Mouse (Mus musculus) activated CD4-positive, CD25-positive, alpha-beta regulatory T cell, adult 4 months (primary cell): ENCODE data around the gene Rap1gap2. TPM values are rescaled to one million over a fixed set of nuclear protein-coding genes. Genes with fewer than 3 reads are reported as not detected.

Source experiments
- ATAC-seq: one replicate; pipeline ENCODE4 v1.8.0; 2017
- polyA plus RNA-seq, 2 experiments: library from polyadenylated mRNA; unstranded; fragments of 100-300 nt; shearing (Covaris generic); gene quantifications; one replicate each; pipeline ENCODE4 v1.2.1; 2017

Rap1gap2 gene
- polyA plus RNA-seq, 2 experiments from 2014 or later = 3.3 to 4.1 TPM

DNA sequence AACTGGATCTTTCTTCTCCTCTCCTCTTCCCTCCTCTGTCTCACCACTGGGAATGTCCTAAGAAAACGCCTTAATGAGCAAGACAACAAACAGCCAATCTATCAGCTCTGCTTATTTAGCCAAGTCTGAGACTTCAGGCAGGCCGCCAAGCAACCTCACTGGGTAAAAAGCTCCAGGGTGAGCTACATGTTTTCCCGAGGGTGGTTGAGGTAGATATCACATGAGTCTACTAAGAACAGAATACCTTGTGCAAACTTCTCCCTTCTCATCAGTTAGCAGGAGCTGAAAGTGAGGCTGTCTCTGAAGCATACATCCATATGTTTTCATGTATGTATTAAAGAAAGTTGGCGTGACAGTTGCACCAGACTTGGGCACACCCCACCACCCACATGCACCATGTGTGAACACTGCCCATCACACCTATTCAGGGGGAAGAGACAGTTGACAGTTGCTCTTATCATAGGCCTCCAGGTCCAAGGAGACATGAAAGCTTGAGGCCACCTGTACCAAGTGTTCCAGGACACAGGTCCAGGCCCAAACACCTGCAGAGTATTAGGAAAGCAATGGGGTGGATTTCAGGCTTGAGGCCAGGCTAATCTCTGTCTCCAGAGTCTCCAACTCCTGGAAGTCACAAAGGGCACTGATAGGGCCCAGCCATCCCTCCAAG, 35.8 kb downstream of the Rap1gap2 start:
- no peak for ATAC-seq

DNA sequence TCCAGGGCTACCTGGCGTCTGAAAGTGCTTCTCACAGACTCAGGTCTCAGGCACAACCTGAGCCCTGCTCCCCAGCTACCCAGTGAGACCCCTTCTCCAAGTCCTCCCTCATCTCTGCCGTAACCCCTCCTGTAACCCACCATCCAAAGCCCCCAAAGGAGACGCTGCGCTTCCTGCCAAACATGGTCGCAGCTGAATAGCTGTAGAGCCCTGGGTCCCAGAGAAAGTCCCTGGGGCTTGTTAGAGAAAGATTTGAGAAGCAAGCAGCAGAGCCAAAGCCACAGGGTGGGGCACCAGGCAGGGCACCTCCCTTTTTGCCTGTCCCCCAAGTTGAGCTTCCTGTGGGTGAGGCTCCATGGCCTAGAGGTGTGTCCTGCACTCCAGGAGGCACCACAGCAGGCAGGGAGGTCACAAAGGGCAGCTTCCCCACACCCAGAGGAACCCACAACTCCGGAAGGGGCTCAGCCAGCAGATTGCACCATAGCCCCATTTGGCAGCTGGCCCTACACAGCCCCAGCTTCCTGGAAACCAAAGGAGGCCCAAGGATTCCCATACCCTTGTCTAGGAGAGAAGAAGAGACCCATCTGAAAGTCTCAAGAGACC, 38.2 kb downstream of the Rap1gap2 start:
- ATAC-seq = peak; percentile 82

DNA sequence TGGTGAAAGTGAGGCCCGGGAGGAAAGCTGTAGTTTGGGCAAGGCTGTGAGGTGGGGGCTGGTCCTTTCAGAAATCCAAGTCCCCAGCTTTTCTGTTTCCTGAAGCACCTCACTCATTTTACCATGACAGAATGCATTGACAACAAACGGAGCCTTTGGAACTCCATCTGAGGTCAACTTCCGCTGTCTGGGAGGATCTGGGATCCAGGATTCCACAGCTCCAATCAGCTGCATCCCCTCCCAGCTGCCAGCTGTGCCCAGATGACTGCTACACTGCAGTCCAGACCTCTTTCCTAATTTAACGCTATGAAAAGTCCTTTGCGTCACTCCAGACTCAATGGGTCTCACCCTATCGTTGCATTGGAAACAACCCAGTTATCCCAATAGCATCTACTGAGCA, 41.0 kb downstream of the Rap1gap2 start:
- ATAC-seq = no peak

DNA sequence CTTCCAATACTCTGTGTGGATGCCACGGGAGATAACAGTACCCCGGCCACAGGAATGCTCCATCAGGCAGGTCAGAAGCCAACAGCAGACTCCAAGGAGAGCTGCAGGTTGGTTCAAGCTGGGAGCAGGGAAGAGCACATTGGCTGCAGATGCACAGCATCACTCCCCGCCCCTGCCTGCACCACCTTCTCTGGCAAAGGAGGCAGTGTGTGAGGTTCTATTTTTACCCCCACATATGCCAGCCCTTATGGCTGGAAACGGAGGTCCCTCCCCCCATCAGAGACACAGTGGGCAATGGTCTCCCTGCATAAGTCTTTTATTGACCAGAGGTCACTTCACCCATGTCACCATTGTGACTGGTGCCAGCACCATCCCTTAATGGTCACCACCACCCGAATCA, 42.3 kb downstream of the Rap1gap2 start:
- no peak for ATAC-seq

DNA sequence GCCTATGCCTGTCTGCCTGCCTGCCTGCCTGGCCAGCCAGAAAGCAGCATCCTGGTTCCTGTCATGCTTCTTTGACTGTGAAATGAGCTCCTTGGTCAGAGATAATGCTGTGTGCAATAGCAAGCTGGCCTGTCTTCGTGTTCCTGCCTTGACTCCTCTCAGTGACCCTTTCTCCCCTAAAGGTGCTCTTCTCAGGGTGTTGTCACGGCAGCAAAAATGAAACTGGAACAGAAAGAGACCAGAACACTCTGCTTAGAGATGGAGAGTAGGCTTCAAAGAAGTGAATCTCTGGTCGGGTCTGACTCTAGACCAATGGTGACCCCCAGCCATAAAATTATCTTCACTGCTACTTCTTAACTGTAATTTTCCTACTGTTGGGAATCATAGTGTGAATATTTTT, 42.7 kb downstream of the Rap1gap2 start:
- no peak for ATAC-seq

DNA sequence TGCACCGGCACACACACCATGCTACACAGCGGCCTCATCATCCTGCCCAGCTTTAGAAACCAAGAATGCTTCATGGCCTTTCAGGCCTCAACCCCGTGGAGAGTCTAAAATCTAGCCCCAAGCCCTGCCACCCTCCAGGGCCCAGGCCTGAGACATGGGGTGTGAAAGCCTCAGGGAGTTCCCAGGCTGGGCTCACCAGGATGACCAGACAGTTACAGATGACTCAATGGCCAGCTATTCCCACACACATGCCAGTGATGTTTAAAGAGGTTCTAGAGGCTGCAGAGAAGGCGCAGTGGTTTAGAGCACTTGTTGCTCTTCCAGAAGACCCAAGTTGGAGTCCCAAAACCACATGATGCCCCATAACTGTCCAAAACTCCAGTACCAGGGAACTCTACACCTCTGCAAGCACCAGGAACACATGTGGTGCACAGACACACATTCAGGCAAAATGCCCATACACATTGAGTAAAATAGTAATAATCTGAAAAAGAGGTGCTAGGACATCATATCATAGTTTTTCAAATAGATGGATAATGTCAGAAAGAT, 44.3 kb downstream of the Rap1gap2 start:
- ATAC-seq = no peak

DNA sequence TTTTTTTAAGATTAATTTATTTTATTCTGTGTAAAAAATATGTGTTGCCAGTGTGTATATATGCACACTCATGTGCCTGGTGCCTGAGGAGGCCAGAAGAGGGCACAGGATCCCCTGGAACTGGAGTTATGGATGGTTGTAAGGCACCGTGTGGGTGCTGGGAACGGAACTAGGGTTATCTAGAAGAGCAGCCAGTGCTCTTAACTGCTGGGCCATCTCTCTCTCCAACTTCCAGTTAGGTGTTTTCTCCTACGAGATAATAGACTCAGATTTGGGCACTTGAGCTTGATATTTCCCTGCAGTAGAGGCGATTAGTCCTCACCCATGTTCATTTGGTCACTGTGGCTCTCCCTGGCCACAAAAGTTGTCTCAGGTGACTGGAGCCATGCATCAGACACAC, 49.3 kb downstream of the Rap1gap2 start:
- no peak for ATAC-seq

DNA sequence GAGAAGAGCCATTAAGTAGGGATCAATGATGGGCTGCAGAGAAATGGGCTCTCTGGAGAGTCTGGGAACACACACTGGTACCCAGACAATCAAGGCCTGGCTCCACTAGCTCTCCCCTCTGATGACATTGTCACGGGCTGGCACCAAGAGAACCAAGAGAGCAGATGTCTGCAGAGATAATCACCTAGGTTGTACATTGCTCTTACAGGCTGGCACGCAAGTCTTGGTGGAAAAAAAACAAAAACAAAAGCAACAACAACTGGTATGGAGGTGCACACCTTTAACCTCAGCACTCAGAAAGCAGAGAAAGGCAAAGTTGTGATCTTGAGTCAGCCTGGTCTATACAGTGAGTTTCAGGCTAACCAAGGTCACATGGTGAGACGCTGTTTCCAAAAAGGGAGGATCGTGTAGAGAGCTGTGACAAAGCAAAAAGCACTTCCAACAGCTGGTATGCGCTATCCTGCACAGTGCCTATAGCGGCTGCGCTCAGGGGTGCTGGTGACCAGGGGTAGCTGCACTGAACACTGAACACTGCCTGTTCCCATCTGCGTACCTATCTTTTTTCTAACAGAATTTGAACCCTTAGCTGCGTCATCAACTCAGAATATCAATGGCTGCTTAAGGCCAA, 50.0 kb downstream of the Rap1gap2 start:
- no peak for ATAC-seq

DNA sequence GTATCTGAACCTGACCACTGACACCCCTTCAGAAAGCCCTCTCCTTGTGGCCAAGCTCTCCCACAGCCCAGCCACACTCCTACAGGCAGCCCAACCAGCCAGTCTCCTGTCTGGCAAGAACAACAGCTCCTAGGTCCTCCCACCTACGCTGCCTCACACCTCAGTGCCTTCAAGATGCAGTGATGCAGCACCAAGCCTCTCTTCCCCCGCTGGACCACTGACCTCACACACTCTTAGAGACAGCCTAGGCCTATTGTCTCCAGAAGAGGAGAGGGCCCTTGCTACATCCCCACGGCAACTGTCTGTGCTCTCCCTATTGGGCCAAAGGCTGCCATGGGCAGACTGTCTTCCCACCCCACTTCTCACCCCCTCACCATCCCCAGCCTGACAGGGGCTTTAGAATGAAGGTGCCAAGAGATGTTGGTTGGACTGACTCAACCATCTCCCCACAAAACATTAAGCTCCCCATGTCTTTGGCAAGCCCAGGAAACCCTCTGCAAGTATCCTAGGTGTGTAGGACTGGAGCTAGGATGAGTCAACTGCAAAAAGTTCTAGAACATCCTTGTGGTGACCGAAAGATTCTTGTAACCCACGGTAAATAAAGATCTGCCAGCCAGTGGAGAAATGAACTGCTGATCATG, 50.8 kb downstream of the Rap1gap2 start:
- ATAC-seq = no peak

DNA sequence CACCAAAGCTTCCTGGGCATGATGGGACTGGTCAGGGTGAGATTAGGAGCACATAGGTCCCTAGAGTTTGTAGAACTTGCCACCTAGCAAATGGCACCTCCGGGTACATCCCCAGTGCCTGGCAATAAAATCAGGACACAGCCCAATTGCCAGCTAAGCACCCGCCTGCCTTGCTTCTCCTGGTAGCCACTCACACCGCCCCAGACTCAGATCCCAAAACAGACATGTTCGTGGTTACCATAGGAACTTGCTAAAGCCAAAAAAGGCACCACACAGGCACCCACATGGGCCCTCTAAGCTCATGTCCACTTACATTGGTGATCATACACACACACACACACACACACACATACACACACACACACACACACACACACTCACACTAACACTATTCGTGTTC, 51.8 kb downstream of the Rap1gap2 start:
- ATAC-seq = no peak

DNA sequence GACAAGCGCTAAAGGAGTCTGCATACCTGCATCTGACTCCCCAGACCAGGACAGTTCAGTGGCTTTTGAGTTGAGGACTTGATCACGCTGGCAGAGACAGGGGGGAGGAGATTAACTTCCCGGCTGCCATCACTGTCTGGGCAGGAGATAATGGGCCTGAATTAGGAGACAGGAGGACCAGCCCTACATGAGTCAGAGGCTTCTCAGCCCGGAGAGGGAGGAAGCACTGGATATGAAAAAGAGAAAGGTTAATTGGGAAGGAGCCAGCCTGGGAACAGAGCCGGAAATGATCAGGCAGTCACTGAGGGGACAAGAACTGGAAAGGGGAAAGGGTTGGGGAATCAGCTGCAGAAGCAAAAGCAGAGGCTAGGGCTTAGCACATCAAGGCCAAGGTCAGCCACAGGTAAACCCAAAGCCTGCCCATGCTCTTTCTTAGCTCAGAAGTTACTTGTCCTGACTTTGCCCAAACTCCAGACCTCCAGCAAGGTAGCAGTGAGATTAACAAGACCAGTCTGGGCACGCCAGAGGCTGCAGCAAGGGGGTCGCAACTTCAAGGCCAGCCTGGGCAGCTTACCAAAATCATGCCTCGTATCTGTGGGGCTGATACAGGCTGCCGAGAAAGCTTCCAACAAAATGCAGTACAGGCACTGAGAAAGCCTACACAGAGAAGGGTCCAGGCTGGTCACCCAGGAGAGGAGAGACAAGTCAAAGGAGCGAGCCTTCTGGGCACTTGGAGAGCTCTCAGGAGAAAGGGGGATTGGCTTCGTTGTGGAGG, 53.1 kb downstream of the Rap1gap2 start:
- ATAC-seq = no peak

DNA sequence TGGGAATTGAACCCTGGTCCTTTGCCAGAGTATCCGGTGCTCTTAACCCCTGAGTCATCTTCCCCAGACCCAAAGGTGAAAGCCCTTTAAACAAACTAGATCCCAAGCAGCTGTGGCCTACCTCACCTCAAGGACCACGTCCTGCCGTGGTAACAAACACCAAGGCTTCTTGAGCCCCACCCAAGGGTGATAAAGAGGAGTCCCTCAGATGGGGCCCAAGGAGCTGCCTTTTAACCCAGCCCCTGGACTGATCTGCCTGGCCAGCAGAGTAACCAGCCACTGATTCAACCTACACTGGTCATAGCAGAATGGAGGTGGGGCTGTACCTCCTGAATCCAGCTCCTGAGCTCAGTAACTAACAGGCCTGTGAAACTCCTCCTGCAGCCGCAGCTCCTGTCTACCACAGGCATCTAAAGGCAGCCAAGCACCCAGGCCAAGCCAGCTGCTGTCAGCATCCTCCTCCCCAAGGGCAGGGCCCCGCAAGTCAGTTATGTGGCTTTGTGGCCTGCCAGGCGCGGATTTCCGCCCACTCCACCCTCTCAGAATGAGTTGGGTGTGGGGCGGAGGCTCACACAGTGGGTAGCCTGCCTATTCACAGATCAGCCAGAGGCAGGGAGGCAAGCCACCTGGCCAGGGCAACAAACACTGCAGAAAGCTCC, 54.9 kb downstream of the Rap1gap2 start:
- ATAC-seq = peak; percentile 88

DNA sequence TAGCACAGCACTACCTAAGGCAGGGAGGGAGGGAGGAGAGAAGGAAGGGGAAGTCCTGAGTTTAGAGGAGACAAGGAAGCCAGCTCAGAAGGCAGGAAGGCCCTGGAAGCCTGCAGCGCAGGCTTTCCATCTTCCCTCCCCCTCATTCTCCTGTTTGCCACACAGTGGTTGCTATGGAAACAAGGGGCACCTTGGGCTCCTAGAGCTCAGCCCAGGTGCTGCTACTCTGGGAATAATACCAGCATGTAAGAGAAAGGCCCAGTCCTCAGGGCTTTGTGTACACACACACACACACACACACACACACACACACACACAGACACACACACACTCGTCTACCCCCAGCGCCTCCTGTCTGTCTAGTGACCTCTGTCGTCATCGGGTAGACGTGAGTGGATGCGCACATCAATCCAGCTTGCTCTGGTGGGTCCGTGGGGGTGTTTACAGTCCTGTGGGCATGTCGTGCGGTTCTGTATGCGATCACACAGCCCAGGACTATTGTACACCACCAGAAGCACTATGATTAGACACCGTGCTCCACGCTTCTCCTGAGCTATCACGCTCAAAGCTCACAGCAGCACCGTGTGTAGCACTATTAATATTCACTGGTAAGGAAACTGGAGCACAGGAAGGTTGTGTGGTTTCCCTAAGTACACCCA, 55.9 kb downstream of the Rap1gap2 start:
- no peak for ATAC-seq

DNA sequence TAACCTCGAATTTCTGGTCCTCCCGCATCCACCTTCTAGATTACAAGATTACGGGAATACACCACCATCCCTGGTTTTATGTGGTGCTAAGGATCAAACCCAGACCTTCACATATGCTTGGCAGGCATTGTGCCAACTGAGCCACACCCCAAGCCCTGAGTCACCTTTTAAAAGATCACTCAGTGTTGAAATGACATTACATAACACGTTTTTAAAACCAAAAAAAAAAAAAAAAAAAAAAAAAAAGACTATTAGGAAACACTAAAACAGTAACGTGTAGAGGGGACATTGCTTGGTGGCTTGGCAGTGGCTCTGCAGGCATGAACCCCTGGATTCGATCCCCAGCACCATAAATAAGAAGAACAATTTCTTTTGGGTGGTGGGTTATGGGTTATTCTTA, 59.1 kb downstream of the Rap1gap2 start:
- ATAC-seq = no peak

DNA sequence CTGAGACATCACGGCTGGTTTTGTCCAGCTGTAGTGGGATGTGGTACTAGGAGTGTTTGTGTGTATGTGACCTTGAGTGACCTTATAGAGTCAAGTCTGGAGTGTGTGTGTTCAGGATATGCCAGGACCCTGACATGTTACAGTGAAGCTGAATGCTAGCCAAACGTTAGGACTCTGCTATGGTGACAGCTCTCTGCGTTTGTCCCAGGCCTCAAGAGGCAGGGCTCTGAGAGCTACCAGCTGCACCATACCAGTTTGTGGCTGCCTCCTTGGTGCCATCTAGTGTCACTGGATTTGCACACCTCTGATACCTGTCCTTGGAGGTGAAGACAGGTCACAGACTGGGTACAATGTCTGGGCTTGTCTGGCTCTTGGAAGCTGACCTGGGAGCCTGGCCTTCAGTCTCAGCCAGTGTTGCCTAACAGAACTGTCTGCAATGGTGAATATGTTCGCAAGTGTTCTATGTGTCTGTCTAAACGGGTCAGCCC, 60.1 kb downstream of the Rap1gap2 start:
- no peak for ATAC-seq

DNA sequence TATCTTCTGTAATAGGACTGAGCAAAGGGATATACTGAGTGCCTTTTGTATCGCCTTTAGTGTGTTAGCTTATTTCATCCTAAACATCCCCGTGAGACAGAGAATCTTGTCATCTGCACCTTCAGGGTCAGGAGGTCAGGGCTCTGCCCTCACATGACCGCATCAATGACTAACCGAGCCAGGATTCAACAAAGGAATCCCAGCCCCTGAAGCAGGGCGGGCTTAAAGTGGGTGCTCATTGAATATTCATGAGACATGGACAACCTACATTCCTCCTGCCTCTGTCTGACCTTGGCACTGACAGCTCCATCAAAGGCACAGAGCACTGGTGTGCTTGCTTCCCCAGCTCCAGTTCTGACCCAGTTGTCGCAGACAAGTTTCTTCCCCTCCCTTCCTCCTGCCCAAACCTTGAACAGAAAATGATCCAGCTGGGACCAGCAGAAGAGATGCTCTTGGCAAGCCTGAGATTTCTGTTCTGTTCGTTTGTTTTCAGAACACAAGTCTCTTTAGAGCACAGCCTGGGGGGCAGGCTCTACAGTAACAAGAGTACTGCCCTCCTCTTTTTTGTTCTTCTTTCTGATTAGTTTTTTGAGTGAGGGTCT, 61.8 kb downstream of the Rap1gap2 start:
- no peak for ATAC-seq

DNA sequence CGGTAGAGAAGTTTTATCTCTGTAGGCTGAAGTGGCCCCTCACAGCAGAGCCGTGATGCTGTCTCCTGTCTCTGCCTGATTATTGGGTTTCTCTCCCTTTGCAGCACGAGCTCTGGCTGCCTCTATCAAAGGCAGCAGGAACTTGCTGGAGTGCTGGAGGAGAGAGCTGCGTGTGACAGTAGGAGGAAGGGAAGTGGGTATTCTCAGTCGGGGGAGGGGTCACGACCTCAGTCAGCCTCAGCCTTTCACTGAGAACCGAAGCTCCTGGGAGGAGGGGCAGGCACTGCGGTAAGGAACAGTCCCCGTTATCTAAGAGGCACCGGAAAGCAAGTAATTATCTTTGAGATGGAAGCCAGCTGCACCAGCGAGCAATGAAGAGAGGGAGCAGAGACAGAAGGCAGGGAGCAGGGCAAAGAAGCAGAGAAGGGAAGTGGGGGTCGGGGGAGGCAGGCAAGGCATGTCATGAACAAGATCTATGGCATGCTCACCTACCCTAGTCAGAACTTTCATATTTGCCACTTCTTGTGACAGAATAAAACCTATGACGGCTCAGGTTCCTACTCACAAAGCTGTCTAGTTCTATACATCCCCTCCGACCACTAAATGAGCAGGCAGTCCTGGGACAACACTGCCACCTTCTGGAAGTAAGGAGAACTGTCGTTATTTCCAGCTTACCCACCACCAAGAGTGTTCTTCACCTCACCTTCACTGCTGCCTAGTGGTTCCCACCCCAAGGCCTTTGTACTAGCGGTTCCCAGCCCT, 63.6 kb downstream of the Rap1gap2 start:
- peak; percentile 84 for ATAC-seq

DNA sequence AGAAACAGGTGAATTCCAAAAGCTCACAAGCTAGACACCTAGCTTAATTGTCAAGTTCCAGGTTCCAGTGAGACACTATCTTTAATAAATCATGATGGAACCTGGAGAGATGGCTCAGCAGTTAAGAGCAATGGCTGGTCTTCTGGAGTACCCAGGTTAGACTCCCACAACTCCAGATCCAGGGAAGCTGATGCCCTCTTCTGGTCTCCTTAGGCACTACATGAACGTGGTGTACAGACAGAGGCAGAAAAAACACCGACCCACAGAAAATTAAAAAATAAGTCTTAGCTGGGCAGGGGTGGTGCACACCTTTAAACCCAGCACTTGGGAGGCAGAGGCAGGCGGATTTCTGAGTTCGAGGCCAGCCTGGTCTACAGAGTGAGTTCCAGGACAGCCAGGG, 64.5 kb downstream of the Rap1gap2 start:
- ATAC-seq = no peak

DNA sequence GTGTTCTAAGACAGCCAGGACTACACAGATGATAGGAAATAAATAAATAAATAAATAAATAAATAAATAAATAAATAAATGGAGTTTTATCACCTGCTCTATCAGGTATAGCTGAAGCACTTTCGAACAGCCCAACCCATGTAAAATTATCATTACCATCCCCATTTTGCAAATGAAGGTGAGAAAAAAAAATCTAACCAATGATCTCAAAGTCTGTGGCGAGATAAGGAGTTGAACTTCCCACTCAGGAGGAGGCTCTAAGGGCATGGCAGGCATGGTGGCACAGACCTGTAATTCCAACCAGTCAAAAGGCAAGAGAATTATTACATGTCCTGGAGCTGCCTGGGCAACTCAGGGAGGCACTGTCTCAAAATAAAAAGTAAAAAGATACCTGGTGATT, 65.2 kb downstream of the Rap1gap2 start:
- no peak for ATAC-seq

DNA sequence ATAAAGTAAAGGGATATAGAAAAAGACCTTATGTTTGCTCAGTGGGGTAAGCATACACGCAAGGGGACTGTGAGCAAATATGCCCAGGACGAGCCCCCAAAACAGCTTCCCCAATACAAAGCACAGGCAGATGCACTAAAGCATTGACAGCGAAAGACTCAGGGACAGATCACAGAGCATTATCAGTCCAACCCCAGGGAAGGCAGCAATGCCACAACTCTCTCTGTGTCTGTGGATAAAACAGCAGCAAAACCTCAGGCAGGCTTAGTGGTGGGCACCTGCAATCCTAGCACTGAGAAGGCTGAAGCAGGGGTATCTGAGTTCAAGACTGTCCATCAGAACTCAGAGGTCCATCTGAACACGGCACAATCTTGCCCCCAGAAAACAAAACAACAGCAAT, 73.4 kb downstream of the Rap1gap2 start:
- no peak for ATAC-seq
